ENCODE assay signal across 14 mouse cellular contexts in genomic region chr16:14936478-14937166, GRCm38 (mm10). TPM values are rescaled to one million over a fixed set of nuclear protein-coding genes. Genes with fewer than 3 reads are reported as not detected.
DNase-seq lines count a peak whose midpoint lies in the region; ATAC-seq and TF ChIP-seq lines count a peak whose summit lies in the region.
"Not testable (repeated sequence)": the region's sequence is repeated elsewhere in the genome, so short reads cannot be mapped to it uniquely, and the experiment has no call there.
"Had no signal": no experiment of that assay in that cellular context is flagged by ENCODE, and none has a peak within 500 bp of the region (broad histone marks: within the 10 kb centered on the region; RNA-seq: fewer than 3 reads in every experiment).

No protein-coding gene starts in this region.

- H3K4me2 ChIP-seq in forebrain, embryonic 14.5 days (ENCODE audit: low read length); heart, embryonic 12.5 days; intestine, embryonic 16.5 days (ENCODE audit: low read depth, low read length); lung, embryonic 15.5 days; midbrain, postnatal 0 days (ENCODE audit: low read depth, low read length, poor library complexity, severe bottlenecking): not testable (repeated sequence)

- not testable (repeated sequence) for H3K4me3 ChIP-seq in forebrain, embryonic 14.5 days (ENCODE audit: low read depth, low read length); heart, embryonic 12.5 days; intestine, embryonic 16.5 days (ENCODE audit: low read length); lung, embryonic 15.5 days; midbrain, postnatal 0 days (ENCODE audit: low read depth, low read length)

- not testable (repeated sequence) for H3K27ac ChIP-seq in forebrain, embryonic 14.5 days (ENCODE audit: low read depth, low read length); heart, embryonic 12.5 days (ENCODE audit: poor library complexity, severe bottlenecking); intestine, embryonic 16.5 days (ENCODE audit: low read length); midbrain, postnatal 0 days (ENCODE audit: low read depth, low read length)
- peak overlapping the region; percentile 88 for H3K27ac ChIP-seq in lung, embryonic 15.5 days

- 52% methylated on average over 7 of the region's 7 CpGs for WGBS in forebrain, embryonic 14.5 days
- WGBS in heart, embryonic 12.5 days: 35% methylated on average over 7 of the region's 7 CpGs
- WGBS in intestine, embryonic 16.5 days: 54% methylated on average over 7 of the region's 7 CpGs
- 27% methylated on average over 7 of the region's 7 CpGs for WGBS in lung, embryonic 15.5 days
- 63% methylated on average over 7 of the region's 7 CpGs for WGBS in midbrain, postnatal 0 days

- ATAC-seq in forebrain, embryonic 14.5 days; midbrain, postnatal 0 days (ENCODE audit: low FRiP score): not testable (repeated sequence)
- peak; percentile 38; the same call in 1 of the 2 replicates for ATAC-seq in heart, embryonic 12.5 days (ENCODE audit: insufficient number of reproducible peaks, low FRiP score)
- ATAC-seq in intestine, embryonic 16.5 days: peak; percentile 48; the same call in 1 of the 2 replicates
- ATAC-seq in lung, embryonic 15.5 days (ENCODE audit: borderline replicate concordance, extremely low read depth, low FRiP score, low TSS enrichment): peak; percentile 91

- not testable (repeated sequence) for TF ChIP-seq CTCF in midbrain, postnatal 0 days (IDR thresholded peaks at IDR 0.05)

- peak; percentile 6 for DNase-seq in adrenal gland, adult 2 months
- DNase-seq in forebrain, embryonic 14.5 days (ENCODE audit: low spot score): peak; percentile 14
- peak; percentile 68 to 79 for DNase-seq in kidney, postnatal 4 days
- peak; percentile 2 for DNase-seq in midbrain, postnatal 0 days (ENCODE audit: low spot score)
- peak; percentile 52 to 60 for DNase-seq in urinary bladder, postnatal 36 days (ENCODE audit: low spot score in 2 of 2)

- not testable (repeated sequence) for H3K27me3 ChIP-seq in forebrain, embryonic 14.5 days (replicated peaks; ENCODE audit: control insufficient read depth, insufficient read depth, low read length); heart, embryonic 12.5 days (replicated peaks); intestine, embryonic 16.5 days (replicated peaks; ENCODE audit: control insufficient read depth, insufficient read depth, low read length); lung, embryonic 15.5 days; midbrain, postnatal 0 days (ENCODE audit: insufficient read depth, low read length)

- H3K9me3 ChIP-seq in forebrain, embryonic 14.5 days (replicated peaks; ENCODE audit: control insufficient read depth, low read length); heart, embryonic 12.5 days (replicated peaks); intestine, embryonic 16.5 days (ENCODE audit: control insufficient read depth, low read length); lung, embryonic 15.5 days; midbrain, postnatal 0 days (ENCODE audit: low read length): not testable (repeated sequence)

- H3K4me1 ChIP-seq in forebrain, embryonic 14.5 days (ENCODE audit: control insufficient read depth, insufficient read depth, low read length); intestine, embryonic 16.5 days (ENCODE audit: control insufficient read depth, insufficient read depth, low read length); midbrain, postnatal 0 days (ENCODE audit: insufficient read depth, low read length): not testable (repeated sequence)
- peaks cover 15% of the 10 kb centered on the region for H3K4me1 ChIP-seq in heart, embryonic 12.5 days (replicated peaks)
- peaks cover 41% of the 10 kb centered on the region for H3K4me1 ChIP-seq in lung, embryonic 15.5 days

- not testable (repeated sequence) for H3K36me3 ChIP-seq in forebrain, embryonic 14.5 days (ENCODE audit: control insufficient read depth, insufficient read depth, low read length); heart, embryonic 12.5 days; intestine, embryonic 16.5 days (ENCODE audit: control insufficient read depth, insufficient read depth, low read length); lung, embryonic 15.5 days; midbrain, postnatal 0 days (ENCODE audit: insufficient read depth, low read length)

- not testable (repeated sequence) for H3K9ac ChIP-seq in forebrain, embryonic 14.5 days (ENCODE audit: low read length); heart, embryonic 12.5 days; intestine, embryonic 16.5 days (ENCODE audit: low read depth, low read length); lung, embryonic 15.5 days; midbrain, postnatal 0 days (replicated peaks; ENCODE audit: low read length, poor library complexity, severe bottlenecking)

RNA-seq across cellular contexts. Expression of gene Efcab1, which starts 30.2 kb away (rescaled TPM):
- total RNA-seq in adrenal gland, adult 2 months (2021): 1 to 10 TPM; 1.6 to 2.9 TPM
- polyA plus RNA-seq in adrenal gland, adult 2 months (2012; rRNA removed): 0.16 and 0.26 TPM in 2 replicates
- polyA plus RNA-seq in forebrain, embryonic 14.5 days (2014; fragmentation: Nextera tagmentation; extraction: Ambion mirVana): 14.6 TPM in 2 replicates
- polyA plus RNA-seq in heart, embryonic 12.5 days (2016; fragmentation: Nextera tagmentation; extraction: Ambion mirVana): 2.5 and 2.6 TPM in 2 replicates
- polyA plus RNA-seq in intestine, embryonic 16.5 days (2015; fragmentation: Nextera tagmentation; extraction: Ambion mirVana): 2.9 and 3.5 TPM in 2 replicates
- polyA plus RNA-seq in lung, embryonic 15.5 days (2015; fragmentation: Nextera tagmentation; extraction: Ambion mirVana): 10.7 and 12.6 TPM in 2 replicates
- total RNA-seq in midbrain, postnatal 0 days (2014; rRNA removed): 14.9 and 19.7 TPM in 2 replicates
- polyA plus RNA-seq in midbrain, postnatal 0 days (2015; fragmentation: Nextera tagmentation; extraction: Ambion mirVana): 22.1 and 24.5 TPM in 2 replicates
- total RNA-seq: gastrocnemius, postnatal 36 days; hematopoietic stem cell, adult 5-6 weeks; megakaryocyte-erythroid progenitor cell, adult 5-6 weeks; monocyte, adult 5-6 weeks had no signal
- polyA plus RNA-seq: activated CD4-positive, CD25-positive, alpha-beta regulatory T cell, adult 4 months; inflammation-experienced regulatory T-cells, adult 6 months had no signal

Comparison
In these comparisons a context has a peak if more than half of its experiments do, and no peak if none do; other contexts are left out.
1. DNase-seq: peak in every context shown above with its lines; median percentile 74 in kidney, postnatal 4 days; 56 in urinary bladder, postnatal 36 days; 14 in forebrain, embryonic 14.5 days; 6 in adrenal gland, adult 2 months; 2 in midbrain, postnatal 0 days.